Mouse (Mus musculus): ENCODE results near the gene Man1c1. TPM values are rescaled to one million over a fixed set of nuclear protein-coding genes. Genes with fewer than 3 reads are reported as not detected.

Man1c1 gene
- polyA plus RNA-seq, 1 experiment = 6.9 TPM

DNA sequence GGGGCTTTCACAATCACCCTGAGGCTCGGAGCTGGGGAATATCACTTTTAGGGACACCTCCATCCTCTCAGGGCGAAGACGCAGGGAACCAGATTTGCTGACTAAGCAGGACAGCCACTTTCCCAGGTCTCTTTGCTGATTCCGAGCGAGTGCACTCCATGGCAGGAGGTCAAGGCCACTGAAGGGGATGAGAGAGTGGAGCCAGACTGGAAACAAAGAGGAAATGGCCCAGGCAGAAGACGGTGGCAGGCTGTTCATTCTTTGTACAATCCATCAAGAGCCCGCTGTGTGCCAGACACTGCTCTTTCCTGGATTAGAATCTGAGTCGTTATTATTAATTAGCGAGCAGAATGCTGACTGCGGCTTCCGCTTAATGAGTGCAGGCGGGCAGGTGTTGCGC is 70.1 kb downstream of the Man1c1 start:
- H3K27ac ChIP-seq (ENCODE audit: insufficient read depth, low read length) = no peak overlapping the region
- DNase-seq (ENCODE audit: low read depth in 1 of 2, low spot score in 2 of 2) = no peak
- H3K36me3 ChIP-seq (ENCODE audit: control insufficient read depth, insufficient read depth, low read length) = no peaks in the 10 kb centered on the region
- TF ChIP-seq POLR2A (IDR thresholded peaks at IDR 0.05; ENCODE audit: low read depth, low read length) (no peak), CTCF (IDR thresholded peaks at IDR 0.05; ENCODE audit: extremely low read depth, insufficient read depth, insufficient read length, insufficient replicate concordance) (no peak)
- WGBS = 86% methylated on average over 13 of the region's 13 CpGs
- no peaks in the 10 kb centered on the region for H3K27me3 ChIP-seq (ENCODE audit: control insufficient read depth, insufficient read depth, low read length)
- H3K4me3 ChIP-seq (ENCODE audit: extremely low read depth, insufficient read depth, insufficient read length) = no peak overlapping the region
- no peaks in the 10 kb centered on the region for H3K4me1 ChIP-seq (ENCODE audit: control insufficient read depth, insufficient read depth, insufficient read length)

DNA sequence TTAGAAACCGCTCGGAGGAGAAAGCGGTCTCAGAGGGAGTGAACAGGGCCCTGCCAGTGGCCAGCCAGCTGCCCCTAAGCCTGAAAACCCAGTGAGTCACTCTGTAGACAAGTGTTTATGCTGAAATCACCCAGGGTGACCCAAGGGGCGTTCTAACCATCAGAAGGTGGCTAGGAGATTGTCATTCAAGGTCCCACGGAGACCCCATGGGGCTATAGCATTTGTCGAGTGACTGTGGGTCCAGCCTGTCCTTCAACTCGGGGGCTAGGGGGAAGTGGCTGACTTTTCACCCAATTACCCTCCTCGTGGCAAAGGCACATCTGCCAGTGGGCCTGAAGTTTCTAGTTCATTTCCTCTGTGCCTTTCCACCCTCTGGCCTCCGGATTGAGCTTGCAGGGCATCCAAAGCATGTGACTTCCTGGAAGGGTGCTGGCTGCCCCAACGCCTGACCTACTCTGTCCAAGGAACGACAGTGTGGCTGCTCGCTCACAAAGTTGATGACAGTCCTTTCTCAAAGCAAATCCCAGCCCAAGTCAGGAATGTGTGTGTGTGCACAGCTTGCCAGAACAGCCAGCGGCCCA is 71.9 kb downstream of the Man1c1 start:
- Histone ChIP-seq H3K4me1 (ENCODE audit: control insufficient read depth, insufficient read depth, insufficient read length) (peaks cover 5% of the 10 kb centered on the region), H3K27ac (ENCODE audit: insufficient read depth, low read length) (peak overlapping the region; percentile 39; the same call in 1 of the 2 replicates), H3K27me3 (ENCODE audit: control insufficient read depth, insufficient read depth, low read length) (no peaks in the 10 kb centered on the region), H3K36me3 (ENCODE audit: control insufficient read depth, insufficient read depth, low read length) (no peaks in the 10 kb centered on the region), H3K4me3 (ENCODE audit: extremely low read depth, insufficient read depth, insufficient read length) (no peak overlapping the region)
- no peak for TF ChIP-seq CTCF (IDR thresholded peaks at IDR 0.05; ENCODE audit: extremely low read depth, insufficient read depth, insufficient read length, insufficient replicate concordance)
- TF ChIP-seq POLR2A (IDR thresholded peaks at IDR 0.05; ENCODE audit: low read depth, low read length) = no peak
- WGBS = 37% methylated on average over 13 of the region's 13 CpGs
- DNase-seq (ENCODE audit: low read depth in 1 of 2, low spot score in 2 of 2) = no peak

DNA sequence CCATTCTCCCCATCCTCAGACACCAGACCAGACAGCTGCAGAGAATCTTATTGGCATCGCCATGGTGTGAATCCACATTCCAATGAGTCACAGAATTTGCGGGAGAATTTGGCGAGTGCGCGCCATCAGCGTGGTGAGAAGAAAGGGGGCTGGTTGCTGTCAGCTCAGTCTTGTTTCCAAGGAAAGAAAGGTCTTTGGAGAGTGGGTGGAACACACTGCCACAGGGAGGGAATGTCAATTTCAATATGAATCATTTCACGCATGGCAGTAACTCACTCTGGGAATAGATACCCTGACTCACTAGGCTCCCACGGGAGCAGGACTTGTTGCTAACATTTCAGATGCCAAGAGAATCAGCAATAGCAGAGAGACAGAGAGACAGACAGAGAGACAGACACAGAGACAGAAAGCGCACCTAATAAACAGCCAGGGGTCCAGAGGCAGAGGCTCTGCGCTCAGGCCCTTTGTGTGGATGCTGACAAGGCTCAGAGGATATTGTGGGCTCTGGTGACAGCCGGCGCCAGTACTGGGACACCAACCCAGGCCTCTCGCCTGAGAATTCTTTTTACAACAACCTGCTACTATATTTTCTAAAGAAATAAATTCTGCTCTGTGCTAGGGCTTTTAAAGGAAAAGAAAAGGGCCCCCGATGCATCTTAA is 72.5 kb downstream of the Man1c1 start:
- H3K4me1 ChIP-seq (ENCODE audit: control insufficient read depth, insufficient read depth, insufficient read length) = peaks cover 5% of the 10 kb centered on the region
- H3K27me3 ChIP-seq (ENCODE audit: control insufficient read depth, insufficient read depth, low read length) = no peaks in the 10 kb centered on the region
- no peak overlapping the region for H3K27ac ChIP-seq (ENCODE audit: insufficient read depth, low read length)
- no peak overlapping the region for H3K4me3 ChIP-seq (ENCODE audit: extremely low read depth, insufficient read depth, insufficient read length)
- H3K36me3 ChIP-seq (ENCODE audit: control insufficient read depth, insufficient read depth, low read length) = no peaks in the 10 kb centered on the region
- no peak for DNase-seq (ENCODE audit: low read depth in 1 of 2, low spot score in 2 of 2)
- no peak for TF ChIP-seq POLR2A (IDR thresholded peaks at IDR 0.05; ENCODE audit: low read depth, low read length)
- no peak for TF ChIP-seq CTCF (IDR thresholded peaks at IDR 0.05; ENCODE audit: extremely low read depth, insufficient read depth, insufficient read length, insufficient replicate concordance)
- WGBS = 89% methylated on average over 14 of the region's 14 CpGs

DNA sequence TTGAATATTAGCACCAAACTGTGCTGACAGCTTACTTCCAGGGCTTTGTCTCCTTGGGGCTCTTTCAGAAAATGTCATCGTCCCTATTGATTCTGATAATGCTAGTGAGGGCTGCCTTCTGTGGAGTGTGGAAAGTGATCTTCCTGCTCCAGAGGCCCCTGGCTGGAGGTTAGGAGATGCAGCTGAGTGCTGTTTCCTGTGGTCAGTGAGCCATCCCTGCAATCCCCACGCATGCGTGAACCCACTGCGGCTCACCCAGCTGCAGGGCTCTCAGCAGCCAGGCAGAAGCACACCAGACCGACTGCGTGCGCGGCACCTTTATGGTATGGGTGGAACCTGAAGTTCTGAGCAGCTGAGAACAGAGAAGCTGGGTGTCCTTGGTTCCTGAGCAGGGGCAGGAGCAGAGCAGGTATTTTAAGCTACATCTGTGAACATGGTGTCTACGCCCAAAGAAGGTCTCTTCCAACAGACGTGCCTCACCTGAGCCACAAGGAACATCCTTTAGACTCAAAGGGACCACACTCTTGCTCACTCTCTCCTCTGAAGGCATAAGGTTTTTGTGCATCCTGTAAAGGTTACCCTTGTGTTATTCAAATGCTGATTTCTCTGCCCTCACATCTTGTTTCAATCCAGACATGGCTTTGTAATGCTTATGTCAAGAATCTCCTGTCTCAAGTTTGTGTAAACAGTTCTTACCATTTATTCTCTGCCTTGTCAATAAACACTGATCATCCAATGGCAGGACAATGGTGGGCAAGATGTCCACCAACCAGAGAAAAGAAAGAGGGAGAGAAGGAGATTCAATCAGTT is 75.3 kb downstream of the Man1c1 start:
- H3K36me3 ChIP-seq (ENCODE audit: control insufficient read depth, insufficient read depth, low read length) = no peaks in the 10 kb centered on the region
- peaks cover 5% of the 10 kb centered on the region for H3K4me1 ChIP-seq (ENCODE audit: control insufficient read depth, insufficient read depth, insufficient read length)
- H3K27me3 ChIP-seq (ENCODE audit: control insufficient read depth, insufficient read depth, low read length) = no peaks in the 10 kb centered on the region
- H3K4me3 ChIP-seq (ENCODE audit: extremely low read depth, insufficient read depth, insufficient read length) = no peak overlapping the region
- DNase-seq (ENCODE audit: low read depth in 1 of 2, low spot score in 2 of 2) = no peak
- TF ChIP-seq POLR2A (IDR thresholded peaks at IDR 0.05; ENCODE audit: low read depth, low read length) (no peak), CTCF (IDR thresholded peaks at IDR 0.05; ENCODE audit: extremely low read depth, insufficient read depth, insufficient read length, insufficient replicate concordance) (no peak)
- no peak overlapping the region for H3K27ac ChIP-seq (ENCODE audit: insufficient read depth, low read length)
- 59% methylated on average over 10 of the region's 10 CpGs for WGBS

DNA sequence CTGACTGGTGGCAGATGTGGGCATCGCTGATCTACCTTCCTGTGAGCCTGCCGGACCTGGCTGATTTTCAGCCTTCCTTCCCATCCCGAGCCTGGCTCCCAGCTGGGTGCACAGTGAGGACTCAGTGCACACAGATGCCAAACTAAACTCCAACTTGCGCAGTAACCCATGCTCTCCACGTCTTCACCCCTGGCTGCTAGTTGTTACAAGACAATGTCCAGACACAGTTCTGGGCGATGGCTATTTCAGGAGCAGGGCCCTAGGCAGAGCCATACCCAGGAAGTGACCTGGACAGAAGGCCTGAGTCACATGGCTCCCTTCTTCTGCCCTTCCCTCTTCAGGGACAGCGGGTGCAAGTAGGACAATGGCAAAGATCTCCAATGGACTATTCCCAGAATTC is 76.0 kb downstream of the Man1c1 start:
- H3K27me3 ChIP-seq (ENCODE audit: control insufficient read depth, insufficient read depth, low read length) = no peaks in the 10 kb centered on the region
- peaks cover 5% of the 10 kb centered on the region for H3K4me1 ChIP-seq (ENCODE audit: control insufficient read depth, insufficient read depth, insufficient read length)
- WGBS = 86% methylated on average over 7 of the region's 7 CpGs
- no peak for TF ChIP-seq CTCF (IDR thresholded peaks at IDR 0.05; ENCODE audit: extremely low read depth, insufficient read depth, insufficient read length, insufficient replicate concordance)
- no peak for TF ChIP-seq POLR2A (IDR thresholded peaks at IDR 0.05; ENCODE audit: low read depth, low read length)
- DNase-seq (ENCODE audit: low read depth in 1 of 2, low spot score in 2 of 2) = no peak
- H3K27ac ChIP-seq (ENCODE audit: insufficient read depth, low read length) = no peak overlapping the region
- no peak overlapping the region for H3K4me3 ChIP-seq (ENCODE audit: extremely low read depth, insufficient read depth, insufficient read length)
- H3K36me3 ChIP-seq (ENCODE audit: control insufficient read depth, insufficient read depth, low read length) = no peaks in the 10 kb centered on the region

DNA sequence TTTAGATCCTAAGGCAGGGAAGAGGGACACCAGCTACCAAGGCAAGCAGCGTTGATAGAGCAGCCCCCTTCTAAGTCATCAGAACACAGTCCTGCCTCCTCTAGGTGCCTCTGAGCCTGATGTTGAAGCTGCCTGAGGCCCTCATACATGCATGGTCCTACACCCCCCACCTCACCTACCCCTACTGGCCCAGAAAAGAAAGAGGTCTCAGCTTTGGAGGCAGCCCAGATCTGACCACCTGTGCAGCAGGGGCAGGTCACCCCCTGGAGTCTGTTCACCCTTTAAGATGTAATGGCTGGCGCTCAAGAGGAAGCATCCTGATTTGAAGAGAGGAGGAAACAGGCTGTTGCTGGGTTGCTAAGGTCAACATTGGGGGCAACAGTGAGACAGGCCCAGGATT is 77.2 kb downstream of the Man1c1 start:
- Histone ChIP-seq H3K4me1 (ENCODE audit: control insufficient read depth, insufficient read depth, insufficient read length) (peaks cover 5% of the 10 kb centered on the region), H3K27me3 (ENCODE audit: control insufficient read depth, insufficient read depth, low read length) (no peaks in the 10 kb centered on the region), H3K27ac (ENCODE audit: insufficient read depth, low read length) (no peak overlapping the region), H3K36me3 (ENCODE audit: control insufficient read depth, insufficient read depth, low read length) (no peaks in the 10 kb centered on the region), H3K4me3 (ENCODE audit: extremely low read depth, insufficient read depth, insufficient read length) (no peak overlapping the region)
- no peak for TF ChIP-seq POLR2A (IDR thresholded peaks at IDR 0.05; ENCODE audit: low read depth, low read length)
- no peak for TF ChIP-seq CTCF (IDR thresholded peaks at IDR 0.05; ENCODE audit: extremely low read depth, insufficient read depth, insufficient read length, insufficient replicate concordance)
- no peak for DNase-seq (ENCODE audit: low read depth in 1 of 2, low spot score in 2 of 2)
- WGBS = 88% methylated on average over 2 of the region's 2 CpGs

Data from spleen, adult 2 months (tissue).